Mouse (Mus musculus): ENCODE measurements at regions not wholly inside any gene's neighbourhood (a gene's known extent, or its start where the extent isn't known, plus 50 kb on each side); places are given as distances from the start of the nearest gene placed in this dataset.
A peak's percentile ranks its signal among the peaks of the same experiment; 100 is the strongest.

DNA sequence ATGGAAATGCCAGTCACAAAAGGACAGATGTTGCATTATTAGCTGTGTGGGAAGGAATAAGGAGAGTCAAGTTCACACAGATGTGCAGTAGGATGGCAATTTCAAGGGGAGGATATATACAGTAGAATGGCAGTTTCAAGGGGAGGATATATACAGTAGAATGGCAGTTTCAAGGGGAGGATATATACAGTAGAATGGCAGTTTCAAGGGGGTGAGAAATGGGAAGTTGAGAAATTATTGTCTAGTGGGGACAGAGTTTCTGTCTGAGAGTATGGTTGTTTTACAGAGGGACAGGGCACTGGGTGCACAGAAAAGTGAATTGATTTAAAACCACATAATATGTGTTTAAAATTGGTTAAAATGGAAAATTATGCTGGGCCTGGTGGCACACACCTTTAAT lies 54.8 kb upstream of the Scel start:
- intact Hi-C loops (cut with DNase I), result no loop called here

DNA sequence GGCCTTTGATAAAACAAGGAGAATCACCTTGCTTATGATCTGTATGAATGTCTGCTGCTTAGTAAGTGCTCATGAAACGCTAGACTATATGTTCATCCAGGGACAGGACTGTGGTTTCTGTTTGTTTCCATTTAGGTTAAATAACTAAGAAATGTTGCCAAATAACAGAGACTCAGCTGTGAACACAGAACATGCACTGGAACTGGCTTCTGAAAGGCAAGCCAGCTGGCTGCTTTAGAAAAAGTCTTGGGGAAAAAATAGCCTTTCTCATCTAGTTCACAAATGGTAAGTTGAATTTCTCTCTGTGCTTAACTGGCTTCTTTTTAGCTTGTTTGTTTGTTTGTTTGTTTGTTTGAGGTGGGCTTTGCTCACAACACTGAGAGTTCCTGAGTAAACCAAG lies 57.0 kb upstream of the Scel start:
- intact Hi-C loops (cut with DNase I), result no loop called here
- peak in 1 of 2 experiments; percentile 57 for DNase-seq (ENCODE audit: low spot score in 2 of 2)

More for the DNA sequence above, 54.8 kb upstream of the Scel start:
- DNase-seq (ENCODE audit: low spot score in 2 of 2), result no peak

DNA sequence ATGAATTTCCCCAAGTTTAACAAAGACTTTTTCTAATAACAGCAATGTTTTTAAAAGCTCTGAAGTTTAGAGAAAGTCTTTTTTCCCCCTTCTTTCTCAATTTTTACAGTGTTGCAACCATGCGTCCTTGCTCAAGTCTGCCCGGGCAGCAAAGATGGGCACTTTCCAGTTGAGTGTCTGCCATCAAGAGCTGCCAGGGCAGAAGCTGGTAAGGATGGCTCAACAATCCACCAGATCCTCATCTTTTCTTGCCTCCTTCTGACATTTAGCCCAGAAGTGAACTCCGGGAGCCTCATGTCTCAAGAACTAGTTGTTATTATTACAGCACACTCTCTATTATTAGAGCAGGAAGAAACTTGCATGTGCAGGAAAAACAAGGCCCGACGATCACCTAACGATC lies 62.4 kb upstream of the Scel start:
- no peak for DNase-seq (ENCODE audit: low spot score in 2 of 2)
- intact Hi-C loops (cut with DNase I), result no loop called here

DNA sequence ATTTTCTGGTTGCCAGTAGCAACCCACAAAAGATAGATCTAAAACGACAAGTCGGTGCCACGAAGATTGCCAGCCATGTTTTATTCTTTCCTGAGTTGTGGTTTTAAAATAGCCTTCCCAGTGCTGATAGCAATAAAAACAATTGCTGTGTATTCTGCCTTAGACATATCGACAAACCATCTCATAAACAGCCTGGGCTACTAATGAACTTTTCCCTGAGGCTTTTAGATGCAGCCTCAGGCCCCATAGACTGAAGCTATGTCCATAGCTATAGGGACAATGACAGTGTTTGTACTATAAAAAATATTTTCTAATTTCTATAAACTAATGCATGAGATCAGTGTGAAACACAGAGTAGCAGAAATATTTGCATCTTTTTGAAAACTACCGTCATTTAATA lies 63.7 kb upstream of the Scel start:
- intact Hi-C loops (cut with DNase I), result no loop called here

DNA sequence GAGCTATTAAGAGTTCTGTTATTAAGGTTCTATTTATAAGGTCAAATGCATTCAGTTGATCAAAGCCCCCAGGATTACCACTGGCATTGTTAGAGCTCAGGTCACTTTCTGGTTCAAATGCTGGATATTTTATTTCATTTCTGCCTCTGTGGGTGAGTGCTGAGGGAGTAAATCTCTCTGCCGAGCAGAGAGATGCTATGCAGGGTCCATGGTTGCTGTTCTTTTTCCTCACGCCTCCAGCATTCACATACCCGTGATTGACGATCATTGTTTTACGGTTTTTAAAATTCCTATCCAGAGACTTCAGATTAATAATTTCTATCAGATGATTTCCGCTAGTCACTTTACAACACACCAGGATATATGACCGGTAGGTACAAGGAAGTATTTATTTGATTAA lies 64.1 kb upstream of the Scel start:
- intact Hi-C loops (cut with DNase I), result no loop called here

More for the DNA sequence above, 63.7 kb upstream of the Scel start:
- no peak for DNase-seq (ENCODE audit: low spot score in 2 of 2)

DNA sequence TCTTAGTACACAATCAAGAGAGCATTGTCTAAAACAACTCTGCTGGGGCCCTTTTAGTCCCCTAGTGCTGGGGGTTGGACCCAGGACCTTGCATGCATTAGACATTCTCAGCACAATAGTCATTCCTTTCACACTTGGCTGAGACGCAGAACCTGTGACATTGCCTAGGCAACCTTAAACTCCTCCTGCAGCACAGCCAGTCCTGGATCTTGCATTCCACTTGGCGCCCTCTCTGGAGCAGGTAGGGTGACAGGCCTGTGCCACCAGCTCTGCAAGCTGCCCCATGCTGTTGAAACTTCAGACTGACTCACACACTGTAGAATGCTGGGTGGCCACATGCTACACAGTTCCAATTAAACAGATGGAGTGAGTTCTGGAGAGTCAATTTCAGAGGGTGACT lies 66.5 kb upstream of the Scel start:
- intact Hi-C loops (cut with DNase I), result no loop called here
- DNase-seq (ENCODE audit: low spot score in 2 of 2), result peak in 1 of 2 experiments; percentile 18

More for the DNA sequence above, 64.1 kb upstream of the Scel start:
- DNase-seq (ENCODE audit: low spot score in 2 of 2), result no peak

DNA sequence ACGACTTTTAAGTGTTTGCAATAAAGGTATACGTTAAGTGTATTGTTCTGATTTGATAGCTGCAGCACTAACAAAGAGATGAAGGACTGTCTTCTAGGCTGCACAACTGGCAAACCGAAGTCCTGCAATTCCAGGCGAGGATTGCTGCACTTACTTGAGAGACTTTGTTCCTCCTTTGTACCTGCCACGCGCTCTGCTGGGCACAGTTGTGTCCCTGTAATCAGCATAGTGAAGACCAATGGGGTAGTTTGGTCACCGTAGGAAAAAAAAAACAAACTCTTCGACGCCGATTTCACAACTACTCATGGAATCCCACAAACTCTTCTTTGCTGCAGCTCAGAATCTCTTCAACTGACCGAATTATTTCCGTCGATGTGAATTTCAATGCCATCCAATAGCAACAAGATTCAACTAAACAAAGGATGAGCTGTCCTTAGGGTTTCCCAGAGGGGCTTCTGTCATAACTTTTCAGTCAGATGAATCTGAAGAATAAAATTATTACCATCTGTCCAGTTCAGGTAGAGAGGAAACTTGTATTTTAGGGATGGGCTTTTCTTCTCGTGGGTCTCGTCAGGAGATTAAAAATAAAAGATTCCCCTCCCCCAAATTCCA lies 71.6 kb upstream of the Scel start:
- no peak for DNase-seq (ENCODE audit: low spot score in 2 of 2)
- intact Hi-C loops (cut with DNase I), result no loop called here

DNA sequence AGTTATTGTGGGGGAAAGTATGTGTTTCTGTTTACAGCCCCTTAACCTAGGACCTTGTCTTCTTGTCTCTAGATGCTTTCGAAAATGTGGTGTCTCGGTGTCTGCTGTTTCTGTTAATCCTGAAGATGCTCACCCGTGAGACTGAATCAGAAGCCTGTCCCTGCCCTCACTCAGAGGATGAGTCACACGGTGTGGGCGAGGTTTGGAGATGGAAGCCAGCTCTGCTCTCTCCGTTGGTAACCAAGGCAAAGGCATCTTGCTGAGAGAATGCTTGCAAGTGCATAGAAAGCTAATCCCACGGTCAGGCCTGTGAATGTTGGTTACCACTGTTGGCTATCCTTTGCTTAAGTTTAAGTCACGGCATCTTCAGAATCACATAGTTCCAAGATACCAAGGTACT lies 72.9 kb upstream of the Scel start:
- peak; percentile 46 to 91 for DNase-seq (ENCODE audit: low spot score in 2 of 2)
- intact Hi-C loops (cut with DNase I), result no loop called here

DNA sequence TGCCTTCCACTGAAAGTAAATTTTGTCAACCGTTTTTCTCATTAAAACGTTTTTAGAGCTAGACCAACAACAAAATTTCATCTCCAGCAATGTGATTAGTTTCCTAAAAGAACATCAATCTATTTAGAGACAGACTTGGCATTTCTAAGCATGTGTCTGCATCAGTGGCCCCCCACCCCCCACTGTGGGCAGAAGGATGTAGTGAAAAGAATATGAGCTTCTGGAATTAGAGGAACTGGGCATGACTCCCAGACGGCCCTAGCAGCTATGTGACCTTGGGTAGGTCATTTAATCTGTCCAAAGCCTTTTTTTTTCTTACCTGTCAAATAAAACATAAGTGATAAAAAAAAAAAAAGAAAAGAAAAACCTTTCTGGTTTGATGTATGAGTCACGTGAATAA lies 78.9 kb upstream of the Scel start:
- intact Hi-C loops (cut with DNase I), result no loop called here
- no peak for DNase-seq (ENCODE audit: low spot score in 2 of 2)

DNA sequence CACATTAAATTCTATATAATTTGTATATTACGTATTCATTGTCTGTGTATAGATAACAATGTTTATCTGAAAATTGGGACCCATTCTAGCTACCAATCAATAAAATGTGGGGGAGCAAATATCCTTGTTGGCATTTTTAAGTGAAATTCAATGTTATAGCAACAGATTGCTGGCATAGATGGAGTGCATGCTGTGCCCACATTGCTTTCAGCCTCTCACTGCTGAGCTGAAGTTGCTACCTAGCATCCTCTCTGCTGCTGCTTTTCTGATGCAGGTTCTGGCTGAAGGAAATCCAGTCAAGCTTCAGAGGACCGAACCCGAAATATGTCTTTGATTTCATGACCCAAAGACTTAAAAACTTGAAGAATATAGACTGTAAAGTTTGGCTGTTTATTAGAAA lies 80.0 kb upstream of the Scel start:
- DNase-seq (ENCODE audit: low spot score in 2 of 2), result no peak
- intact Hi-C loops (cut with DNase I), result no loop called here

DNA sequence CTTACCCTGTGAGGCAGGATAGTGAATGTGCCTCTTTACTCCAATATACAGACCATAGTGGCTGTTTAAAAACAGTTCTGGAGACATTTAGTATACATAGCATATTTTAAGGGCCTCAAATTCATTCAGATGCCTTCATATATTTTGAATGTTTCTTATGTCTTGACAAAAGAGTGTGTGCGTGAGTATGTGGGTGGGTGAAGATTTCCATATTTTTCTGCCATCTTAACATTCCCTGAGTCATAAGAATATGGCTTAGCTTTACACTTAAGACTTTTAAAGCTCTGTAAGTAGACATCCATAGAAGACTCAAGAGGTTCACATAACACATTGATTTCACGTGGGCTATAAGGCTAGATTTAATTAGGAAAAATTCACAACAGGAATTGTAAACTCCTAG lies 81.3 kb upstream of the Mycbp2 start:
- intact Hi-C loops (cut with DNase I), result no loop called here

DNA sequence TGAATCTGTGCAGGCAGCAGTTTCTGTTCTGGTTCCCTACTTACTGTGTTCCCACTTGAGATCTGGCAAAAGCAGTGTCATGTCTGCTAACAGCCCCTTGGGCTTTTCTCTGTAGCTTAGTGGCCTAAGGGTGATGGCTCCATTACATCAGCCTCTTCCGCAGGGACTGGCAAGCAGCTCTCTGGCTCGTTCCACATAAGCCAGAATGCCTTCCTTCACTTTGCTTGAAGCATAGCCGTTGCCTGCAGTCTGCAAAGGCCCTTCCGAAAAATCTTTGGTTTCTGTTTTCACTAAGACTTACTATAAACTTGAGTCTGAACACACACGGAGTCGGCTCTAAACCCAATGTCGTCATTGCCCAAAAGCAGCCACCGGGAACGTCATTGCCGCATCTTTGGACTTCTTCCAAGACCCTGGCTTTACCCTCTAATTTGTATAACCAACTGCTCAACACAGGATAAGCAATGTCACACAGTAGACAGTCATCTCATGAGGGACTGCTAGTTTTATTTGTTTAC lies 74.8 kb upstream of the Mycbp2 start:
- peak in 1 of 2 experiments; percentile 4 for DNase-seq (ENCODE audit: low spot score in 2 of 2)
- intact Hi-C loops (cut with DNase I), result no loop called here

More for the DNA sequence above, 81.3 kb upstream of the Mycbp2 start:
- peak in 1 of 2 experiments; percentile 81 for DNase-seq (ENCODE audit: low spot score in 2 of 2)

DNA sequence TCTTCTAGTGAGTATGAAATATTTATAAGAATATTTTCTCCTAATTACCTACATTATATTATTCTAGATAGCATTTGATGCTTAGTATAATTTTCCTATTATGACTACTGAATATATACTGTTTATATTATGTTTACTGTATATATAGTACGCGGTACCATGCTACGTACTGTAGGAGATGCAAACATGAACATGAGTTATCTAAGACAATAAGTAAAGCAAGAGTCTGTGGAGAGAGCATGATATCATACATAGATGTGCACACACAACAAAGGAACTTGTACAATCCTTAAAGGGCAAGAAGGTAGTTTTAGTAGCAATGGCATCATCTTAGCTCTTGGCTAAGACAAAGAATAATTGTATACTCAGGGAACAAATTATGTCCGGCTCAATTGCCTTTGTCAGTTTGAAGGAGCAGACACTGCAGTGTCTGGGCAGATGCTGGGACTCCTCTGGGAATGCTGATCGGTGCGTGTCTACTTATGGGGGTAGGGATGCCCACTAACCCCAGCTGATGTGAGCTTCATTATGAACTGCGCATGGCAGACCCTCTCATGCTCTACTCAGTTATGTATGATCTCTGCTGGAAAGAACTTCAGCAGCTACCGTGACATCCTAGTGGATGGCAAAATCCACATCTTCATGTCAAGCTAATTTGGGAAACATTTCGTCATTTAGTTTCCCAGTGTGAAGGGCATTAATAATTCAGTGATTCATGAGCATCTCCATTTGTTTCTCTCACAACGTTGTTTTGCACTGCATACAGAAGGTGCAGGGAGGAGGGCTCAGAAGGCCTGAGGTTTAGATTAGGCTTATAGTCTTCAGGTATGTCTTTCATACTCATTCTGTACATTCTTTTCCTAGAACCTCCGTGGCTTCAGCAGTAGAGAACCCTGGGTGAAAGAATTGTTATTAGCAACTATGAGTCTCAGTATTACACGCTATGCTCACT lies 70.8 kb upstream of the Mycbp2 start:
- no peak for DNase-seq (ENCODE audit: low spot score in 2 of 2)
- intact Hi-C loops (cut with DNase I), result no loop called here

DNA sequence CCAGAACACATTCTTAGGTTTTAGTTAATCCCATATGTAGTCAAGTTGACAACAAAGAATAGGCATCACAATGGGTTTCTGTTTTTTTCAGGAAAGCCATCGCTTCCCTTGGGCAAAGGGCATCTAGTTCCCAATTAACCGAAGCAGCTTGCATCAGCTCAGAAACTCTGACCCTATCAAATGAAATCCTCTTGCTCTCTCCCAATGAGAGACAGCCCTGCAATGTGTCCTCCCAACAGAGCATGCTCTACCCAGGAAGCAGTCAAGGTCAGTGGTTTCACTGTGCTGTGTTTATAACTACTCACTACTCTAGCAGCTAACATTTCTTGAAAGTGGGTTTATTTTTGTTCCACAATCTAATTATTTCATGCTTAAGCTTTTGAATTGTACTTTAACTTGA lies 58.0 kb upstream of the Mycbp2 start:
- intact Hi-C loops (cut with DNase I), result no loop called here
- no peak for DNase-seq (ENCODE audit: low spot score in 2 of 2)

DNA sequence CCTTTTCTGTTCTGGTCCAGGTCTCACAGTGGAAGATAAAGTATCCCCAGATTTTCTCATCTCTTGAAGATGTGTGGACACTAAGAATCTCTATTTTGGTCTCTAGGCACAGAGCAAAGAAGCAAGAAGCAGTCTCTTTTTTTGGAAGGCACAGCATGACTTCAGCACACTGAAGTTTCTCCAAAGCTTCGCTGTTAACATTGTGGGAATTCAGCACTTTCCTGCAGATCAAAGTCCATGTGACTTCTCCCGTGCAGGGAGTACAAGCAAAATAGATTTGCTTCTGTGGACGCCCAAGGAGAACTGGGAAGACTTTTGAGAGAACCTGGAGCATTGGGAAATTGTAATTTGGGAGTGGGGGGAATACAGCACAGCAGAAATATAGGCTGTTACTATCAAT lies 56.4 kb upstream of the Mycbp2 start:
- intact Hi-C loops (cut with DNase I), result no loop called here

DNA sequence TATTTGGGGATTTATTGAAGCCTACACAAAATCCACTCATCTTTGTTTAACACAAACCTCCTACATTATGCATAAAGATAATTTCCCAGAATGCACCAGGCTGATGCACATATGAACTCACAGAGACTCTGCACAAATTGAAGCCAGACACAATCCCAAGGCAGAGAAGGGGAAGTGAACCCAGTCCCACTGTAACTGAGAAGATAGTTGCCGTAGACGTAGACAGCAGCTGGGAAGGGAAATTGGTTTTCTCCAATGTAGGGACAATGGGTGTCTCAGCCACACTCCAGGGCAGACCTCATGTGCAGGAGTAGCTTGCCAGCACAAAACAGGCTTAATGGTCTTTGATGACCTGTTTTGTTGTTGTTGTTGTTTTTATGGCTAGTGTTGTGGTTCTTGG lies 55.4 kb upstream of the Mycbp2 start:
- intact Hi-C loops (cut with DNase I), result no loop called here
- DNase-seq (ENCODE audit: low spot score in 2 of 2), result no peak

More for the DNA sequence above, 56.4 kb upstream of the Mycbp2 start:
- peak in 1 of 2 experiments; percentile 17 for DNase-seq (ENCODE audit: low spot score in 2 of 2)

DNA sequence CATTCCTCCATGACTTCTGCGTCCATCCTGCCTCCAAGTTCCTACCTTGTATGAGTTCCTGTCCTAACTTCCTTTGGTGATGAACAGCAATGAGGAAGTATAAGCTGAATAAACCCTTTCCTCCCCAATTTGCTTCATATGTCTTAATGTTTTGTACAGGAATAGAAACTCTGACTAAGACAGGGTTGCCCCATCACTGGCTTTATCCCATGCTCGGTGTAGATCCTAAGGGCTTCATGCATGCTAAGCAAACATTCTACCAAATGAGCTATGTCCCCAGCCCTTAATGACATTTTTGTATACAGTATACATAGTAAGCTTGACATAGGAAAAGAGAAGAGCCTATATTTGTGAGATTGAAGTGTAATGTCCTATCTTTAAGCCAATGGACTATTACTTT lies 54.7 kb upstream of the Mycbp2 start:
- DNase-seq (ENCODE audit: low spot score in 2 of 2), result no peak
- intact Hi-C loops (cut with DNase I), result no loop called here

DNA sequence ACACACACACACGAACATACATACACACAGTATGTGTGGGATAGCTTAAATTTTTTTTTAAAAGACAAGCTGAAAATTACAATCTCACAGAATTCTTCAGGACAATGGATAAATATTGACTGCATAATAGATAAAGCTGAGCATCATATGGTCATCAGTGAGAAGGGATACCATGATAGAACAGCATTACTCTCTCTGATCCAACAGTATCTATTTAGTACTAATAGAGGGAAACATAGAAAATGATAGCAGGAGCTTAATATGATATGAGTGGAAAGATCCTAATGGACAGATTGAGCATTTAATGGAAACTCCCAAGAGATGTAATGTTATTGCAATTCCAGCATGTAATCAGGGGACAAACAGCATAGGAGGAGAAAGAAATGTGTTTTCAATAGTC lies 51.8 kb upstream of the Mycbp2 start:
- DNase-seq (ENCODE audit: low spot score in 2 of 2), result no peak
- intact Hi-C loops (cut with DNase I), result no loop called here
